Comparison of ENCODE assay signal across 21 mouse cellular contexts in genomic region chr13:85414951-85415350, GRCm38 (mm10).
"Had no signal": no experiment of that assay in that cellular context is flagged by ENCODE, and none has a peak within 500 bp of the region (broad histone marks: within the 10 kb centered on the region; RNA-seq: fewer than 3 reads in every experiment).

No protein-coding gene starts in this region.

- H3K9me3 ChIP-seq: limb, embryonic 10.5 days; limb, embryonic 13.5 days; liver, embryonic 12.5 days; liver, embryonic 15.5 days; lung, embryonic 15.5 days; midbrain, embryonic 12.5 days; midbrain, embryonic 15.5 days; neural tube, embryonic 12.5 days; neural tube, embryonic 15.5 days had no signal

- H3K4me1 ChIP-seq: limb, embryonic 10.5 days; limb, embryonic 13.5 days; liver, embryonic 12.5 days; liver, embryonic 15.5 days; lung, embryonic 15.5 days; midbrain, embryonic 12.5 days; midbrain, embryonic 15.5 days; neural tube, embryonic 12.5 days; neural tube, embryonic 15.5 days had no signal

- H3K9ac ChIP-seq: limb, embryonic 13.5 days; liver, embryonic 12.5 days; liver, embryonic 15.5 days; lung, embryonic 15.5 days; midbrain, embryonic 12.5 days; midbrain, embryonic 15.5 days; neural tube, embryonic 12.5 days; neural tube, embryonic 15.5 days had no signal

- H3K36me3 ChIP-seq: limb, embryonic 10.5 days; limb, embryonic 13.5 days; liver, embryonic 12.5 days; liver, embryonic 15.5 days; lung, embryonic 15.5 days; midbrain, embryonic 12.5 days; midbrain, embryonic 15.5 days; neural tube, embryonic 12.5 days; neural tube, embryonic 15.5 days had no signal

- H3K4me3 ChIP-seq: layer of hippocampus, adult 2 months; limb, embryonic 10.5 days; limb, embryonic 13.5 days; liver, embryonic 12.5 days; liver, embryonic 15.5 days; lung, embryonic 15.5 days; midbrain, embryonic 12.5 days; midbrain, embryonic 15.5 days; neural tube, embryonic 12.5 days; neural tube, embryonic 15.5 days had no signal

- H3K27ac ChIP-seq: kidney, postnatal 0 days; layer of hippocampus, adult 2 months; limb, embryonic 10.5 days; limb, embryonic 13.5 days; liver, embryonic 12.5 days; liver, embryonic 15.5 days; lung, embryonic 15.5 days; macrophage; midbrain, embryonic 12.5 days; midbrain, embryonic 15.5 days; neural tube, embryonic 12.5 days; neural tube, embryonic 15.5 days; stomach, postnatal 0 days had no signal

- DNase-seq: kidney, adult 11 months; kidney, postnatal 25 days; layer of hippocampus, adult 9-11 months; liver; lung, adult 18-20 months; lung, postnatal 10 days; thymus, adult 2 months; thymus, postnatal 25 days had no signal
